Mouse (Mus musculus): ENCODE data around the gene Mtmr10. TPM values are rescaled to one million over a fixed set of nuclear protein-coding genes. Genes with fewer than 3 reads are reported as not detected.
A peak's percentile ranks its signal among the peaks of the same experiment; 100 is the strongest.

Mtmr10 gene
- 10 to 100 TPM; 16.3 to 17.4 TPM for total RNA-seq (2021)
- long read RNA-seq, experiment 1, full-length matches to known transcripts, result 8 of 10 reads
- long read RNA-seq, experiment 1, partial matches to known transcripts, result 0 of 10 reads
- long read RNA-seq, experiment 1, other reads (novel, unspliced or antisense), result 2 of 10 reads
- long read RNA-seq, experiment 2, full-length matches to known transcripts, result 4 of 8 reads
- long read RNA-seq, experiment 2, partial matches to known transcripts, result 0 of 8 reads
- long read RNA-seq, experiment 2, other reads (novel, unspliced or antisense), result 4 of 8 reads

GRCm38 (mm10) chr7:64287414-64288091 is at the start of gene Mtmr10:
Mtmr10 (plus strand) TSS chr7:64287653.
- DNase-seq (ENCODE audit: low spot score in 2 of 2), result peak; percentile 97 to 99

- no peak for DNase-seq (ENCODE audit: low spot score in 2 of 2)
These were observed 49.7 kb upstream of the Mtmr10 start for GRCm38 (mm10) chr7:64237747-64238146.

- DNase-seq (ENCODE audit: low spot score in 2 of 2), result no peak
These were observed 48.9 kb upstream of the Mtmr10 start for GRCm38 (mm10) chr7:64238410-64239086.

- DNase-seq (ENCODE audit: low spot score in 2 of 2), result no peak
These were observed 48.2 kb upstream of the Mtmr10 start for GRCm38 (mm10) chr7:64239138-64239805.

- no peak for DNase-seq (ENCODE audit: low spot score in 2 of 2)
These were observed 47.6 kb upstream of the Mtmr10 start for GRCm38 (mm10) chr7:64239806-64240315.

GRCm38 (mm10) chr7:64242424-64242823 is 45.0 kb upstream of the Mtmr10 start:
- no peak for DNase-seq (ENCODE audit: low spot score in 2 of 2)

- DNase-seq (ENCODE audit: low spot score in 2 of 2), result no peak
These were observed 43.1 kb upstream of the Mtmr10 start for GRCm38 (mm10) chr7:64244371-64244770.

GRCm38 (mm10) chr7:64246713-64247112 is 40.7 kb upstream of the Mtmr10 start:
- DNase-seq (ENCODE audit: low spot score in 2 of 2), result no peak

- DNase-seq (ENCODE audit: low spot score in 2 of 2), result no peak
These were observed 39.1 kb upstream of the Mtmr10 start for GRCm38 (mm10) chr7:64248352-64248751.

GRCm38 (mm10) chr7:64249715-64250114 is 37.7 kb upstream of the Mtmr10 start:
- no peak for DNase-seq (ENCODE audit: low spot score in 2 of 2)

- no peak for DNase-seq (ENCODE audit: low spot score in 2 of 2)
These were observed 37.0 kb upstream of the Mtmr10 start for GRCm38 (mm10) chr7:64250417-64250816.

- DNase-seq (ENCODE audit: low spot score in 2 of 2), result no peak
These were observed 33.7 kb upstream of the Mtmr10 start for GRCm38 (mm10) chr7:64253736-64254135.

GRCm38 (mm10) chr7:64265502-64266279 is 21.8 kb upstream of the Mtmr10 start:
- no peak for DNase-seq (ENCODE audit: low spot score in 2 of 2)

- DNase-seq (ENCODE audit: low spot score in 2 of 2), result no peak
These were observed 20.9 kb upstream of the Mtmr10 start for GRCm38 (mm10) chr7:64266587-64266986.

- DNase-seq (ENCODE audit: low spot score in 2 of 2), result no peak
These were observed 15.5 kb upstream of the Mtmr10 start for GRCm38 (mm10) chr7:64271926-64272325.

GRCm38 (mm10) chr7:64275518-64275917 is 11.9 kb upstream of the Mtmr10 start:
- no peak for DNase-seq (ENCODE audit: low spot score in 2 of 2)

GRCm38 (mm10) chr7:64276921-64277320 is 10.5 kb upstream of the Mtmr10 start:
- DNase-seq (ENCODE audit: low spot score in 2 of 2), result no peak

GRCm38 (mm10) chr7:64278526-64278925 is 8.9 kb upstream of the Mtmr10 start:
- DNase-seq (ENCODE audit: low spot score in 2 of 2), result no peak

GRCm38 (mm10) chr7:64279548-64279947 is 7.9 kb upstream of the Mtmr10 start:
- DNase-seq (ENCODE audit: low spot score in 2 of 2), result no peak

- no peak for DNase-seq (ENCODE audit: low spot score in 2 of 2)
These were observed 887 bp upstream of the Mtmr10 start for GRCm38 (mm10) chr7:64286566-64286965.

- DNase-seq (ENCODE audit: low spot score in 2 of 2), result no peak
These were observed 2.0 kb downstream of the Mtmr10 start for GRCm38 (mm10) chr7:64289416-64289815.
